Mouse (Mus musculus): ENCODE results near the gene Socs2.

DNA sequence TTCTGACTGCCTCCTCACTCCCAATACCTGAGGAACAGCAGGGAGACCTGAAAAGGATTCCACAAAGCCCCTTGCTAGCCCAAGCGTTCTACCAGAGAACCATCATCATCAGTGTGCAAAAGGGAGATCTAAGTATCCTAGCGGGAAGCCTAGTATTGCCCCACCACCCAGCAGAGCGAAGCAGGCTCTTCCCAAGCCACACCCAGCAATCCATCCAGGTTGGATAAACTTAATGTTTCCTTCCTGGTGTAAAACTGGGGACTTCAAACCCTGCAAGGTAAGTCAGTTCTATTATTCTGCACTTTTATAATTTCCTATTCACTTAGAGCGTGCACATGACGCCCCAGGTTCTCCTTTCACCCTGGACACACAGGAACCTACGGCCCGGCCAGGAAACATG is 6.3 kb downstream of the Socs2 start:
- TF ChIP-seq POLR2A (IDR thresholded peaks at IDR 0.05; ENCODE audit: low read depth, low read length) (no peak), CTCF (conservative IDR thresholded peaks at IDR 0.05; ENCODE audit: insufficient read depth, insufficient read length, low read depth, low read length) (no peak)
